ENCODE assay signal across 12 mouse cellular contexts in the genomic region with DNA sequence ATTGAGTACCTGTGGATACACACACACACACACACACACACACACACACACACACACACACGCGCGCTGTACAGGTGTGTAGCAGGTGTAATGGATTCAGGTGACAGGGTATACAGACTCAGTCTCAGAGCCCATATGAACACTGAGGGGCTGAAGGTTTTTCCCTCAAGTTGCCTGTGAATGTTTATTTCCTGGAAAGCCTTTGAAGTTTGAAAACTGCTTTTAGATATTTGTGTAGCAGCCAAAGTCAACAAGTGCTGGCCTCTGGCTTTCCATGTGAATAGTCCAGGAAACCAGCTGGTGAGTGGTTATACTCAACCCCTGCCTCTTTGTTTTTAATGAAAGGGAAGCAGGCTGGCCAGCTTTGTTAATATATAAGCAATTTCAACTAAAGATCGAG.
DNase-seq lines count a peak whose midpoint lies in the region; ATAC-seq and TF ChIP-seq lines count a peak whose summit lies in the region.
"Had no signal": no experiment of that assay in that cellular context is flagged by ENCODE, and none has a peak within 500 bp of the region (broad histone marks: within the 10 kb centered on the region; RNA-seq: fewer than 3 reads in every experiment).

No protein-coding gene starts in this region.

- H3K4me3 ChIP-seq in intestine, postnatal 0 days (ENCODE audit: low read depth, low read length): no peak overlapping the region
- H3K4me3 ChIP-seq: heart, embryonic 15.5 days; limb, embryonic 13.5 days had no signal

- H3K36me3 ChIP-seq in intestine, postnatal 0 days (ENCODE audit: control insufficient read depth, insufficient read depth): 0 out of 2 replicates have a peak, but pooled peaks cover 6% of the 10 kb centered on the region

- ATAC-seq in intestine, postnatal 0 days: peak; percentile 65; the same call in 1 of the 2 replicates
- ATAC-seq: inflammation-experienced regulatory T-cells, adult 6 months had no signal

- no peak for TF ChIP-seq CTCF in intestine, postnatal 0 days (IDR thresholded peaks at IDR 0.05; ENCODE audit: low read depth)

- no peak overlapping the region for H3K27ac ChIP-seq in intestine, postnatal 0 days (ENCODE audit: low read depth, low read length)
- H3K27ac ChIP-seq: heart, embryonic 15.5 days; limb, embryonic 13.5 days had no signal

- H3K4me2 ChIP-seq in intestine, postnatal 0 days (replicated peaks; ENCODE audit: low read depth): no peak overlapping the region
- H3K4me2 ChIP-seq: heart, embryonic 15.5 days; limb, embryonic 13.5 days had no signal

- no peaks in the 10 kb centered on the region for H3K27me3 ChIP-seq in intestine, postnatal 0 days (replicated peaks; ENCODE audit: control insufficient read depth, insufficient read depth, low read length)
- H3K27me3 ChIP-seq: heart, embryonic 15.5 days had no signal

- H3K4me1 ChIP-seq in intestine, postnatal 0 days (replicated peaks; ENCODE audit: control insufficient read depth, insufficient read depth, low read length): no peaks in the 10 kb centered on the region

- peak; percentile 15 to 16 for DNase-seq in heart, adult 9 months (ENCODE audit: low spot score in 2 of 2)
- DNase-seq in heart, postnatal 4 days: no peak
- peak; percentile 21 to 46 for DNase-seq in kidney, postnatal 4 days
- peak; percentile 68 for DNase-seq in lung, postnatal 36 days
- DNase-seq in gastrocnemius, postnatal 4 days (ENCODE audit: low spot score in 2 of 2): no peak
- no peak for DNase-seq in ovary, postnatal 10 days (ENCODE audit: low spot score)
- DNase-seq in retina, postnatal 1 day: no peak
- DNase-seq: cerebellum, adult 9-10 months had no signal

- WGBS in intestine, postnatal 0 days: 48% methylated on average over 4 of the region's 4 CpGs

- H3K9ac ChIP-seq in intestine, postnatal 0 days (ENCODE audit: low read depth, low read length): no peak overlapping the region
- H3K9ac ChIP-seq: heart, embryonic 15.5 days; limb, embryonic 13.5 days had no signal

- no peaks in the 10 kb centered on the region for H3K9me3 ChIP-seq in intestine, postnatal 0 days (ENCODE audit: control insufficient read depth)
- H3K9me3 ChIP-seq: heart, embryonic 15.5 days; limb, embryonic 13.5 days had no signal

Comparison
In these comparisons a context has a peak if more than half of its experiments do, and no peak if none do; other contexts are left out.
1. DNase-seq: peak in heart, adult 9 months (2 of 2), kidney, postnatal 4 days (2 of 2) and lung, postnatal 36 days (single experiment); none in heart, postnatal 4 days (single experiment), gastrocnemius, postnatal 4 days (0 of 2), ovary, postnatal 10 days (single experiment) and retina, postnatal 1 day (single experiment).